Mouse (Mus musculus) lung, postnatal 0 days (tissue): ENCODE data around the gene Itgav. TPM values are rescaled to one million over a fixed set of nuclear protein-coding genes. Genes with fewer than 3 reads are reported as not detected.
A peak's percentile ranks its signal among the peaks of the same experiment; 100 is the strongest.

Source experiments
- ATAC-seq: fragments of 200-750 bp; cut with Nextera tagmentation; 2 replicates; pipeline ENCODE4 v1.8.0; 2017; ENCODE audit warnings: moderate library complexity
- DNase-seq: peaks from one replicate; pipeline ENCODE4 v3.0.0-alpha.2; 2016; ENCODE audit warnings: low spot score
- H3K27ac ChIP-seq: fragments of 300-500 bp; sonication (generic); 2 replicates; pipeline ENCODE4 v1.5.1; 2014; ENCODE audit warnings: antibody characterized with exemption, mild to moderate bottlenecking, low read length, mixed read lengths
- H3K27me3 ChIP-seq: fragments of 300-500 bp; sonication (generic); replicated peaks from 2 replicates; pipeline ENCODE4 v1.6.1; 2014; ENCODE audit warnings: low read length, mixed read lengths; ENCODE audit not compliant: insufficient read depth
- H3K36me3 ChIP-seq: fragments of 300-500 bp; sonication (generic); 2 replicates; pipeline ENCODE4 v1.6.1; 2014; ENCODE audit warnings: low read length, mixed read lengths; ENCODE audit not compliant: insufficient read depth
- H3K4me1 ChIP-seq: fragments of 300-500 bp; sonication (generic); 2 replicates; pipeline ENCODE4 v1.6.1; 2014; ENCODE audit warnings: antibody characterized with exemption, low read depth, low read length, mixed read lengths; ENCODE audit not compliant: insufficient read depth
- H3K4me2 ChIP-seq: fragments of 300-500 bp; sonication (generic); replicated peaks from 2 replicates; pipeline ENCODE4 v1.6.1; 2014; ENCODE audit warnings: low read depth, mild to moderate bottlenecking, low read length, moderate library complexity, mixed read lengths
- H3K4me3 ChIP-seq: fragments of 300-500 bp; sonication (generic); 2 replicates; pipeline ENCODE4 v1.5.1; 2014; ENCODE audit warnings: low read depth, low read length
- H3K9ac ChIP-seq: fragments of 300-500 bp; sonication (generic); replicated peaks from 2 replicates; pipeline ENCODE4 v1.6.1; 2014; ENCODE audit warnings: low read depth, mild to moderate bottlenecking
- H3K9me3 ChIP-seq: fragments of 300-500 bp; sonication (generic); 2 replicates; pipeline ENCODE4 v1.6.1; 2016; ENCODE audit warnings: low read length, mixed read lengths
- CTCF ChIP-seq: IDR thresholded peaks from 2 replicates; pipeline ENCODE4 v1.5.1; 2016; ENCODE audit warnings: antibody characterized with exemption, mild to moderate bottlenecking
- EP300 ChIP-seq: IDR thresholded peaks from 2 replicates; pipeline ENCODE4 v1.6.1; 2016; ENCODE audit warnings: antibody characterized with exemption, mild to moderate bottlenecking, control low read depth
- whole genome bisulfite sequencing: fragments of 180-500 bp; shearing (Covaris S2); extraction: QIAGEN DNeasy Blood & Tissue Kit; methylation state at CpG from one replicate; pipeline ENCODE4 v1.1.7; 2014; 5-methylcytosine and 5-hydroxymethylcytosine counted together
- polyA plus RNA-seq: library from polyadenylated mRNA; unstranded; fragments of >200 nt; fragmentation: Nextera tagmentation; extraction: Ambion mirVana; gene quantifications from 2 replicates; pipeline ENCODE4 v1.2.1, GENCODE M21; 2015

The Itgav gene
- polyA plus RNA-seq, 1 experiment from 2014 or later = 90.8 TPM

DNA sequence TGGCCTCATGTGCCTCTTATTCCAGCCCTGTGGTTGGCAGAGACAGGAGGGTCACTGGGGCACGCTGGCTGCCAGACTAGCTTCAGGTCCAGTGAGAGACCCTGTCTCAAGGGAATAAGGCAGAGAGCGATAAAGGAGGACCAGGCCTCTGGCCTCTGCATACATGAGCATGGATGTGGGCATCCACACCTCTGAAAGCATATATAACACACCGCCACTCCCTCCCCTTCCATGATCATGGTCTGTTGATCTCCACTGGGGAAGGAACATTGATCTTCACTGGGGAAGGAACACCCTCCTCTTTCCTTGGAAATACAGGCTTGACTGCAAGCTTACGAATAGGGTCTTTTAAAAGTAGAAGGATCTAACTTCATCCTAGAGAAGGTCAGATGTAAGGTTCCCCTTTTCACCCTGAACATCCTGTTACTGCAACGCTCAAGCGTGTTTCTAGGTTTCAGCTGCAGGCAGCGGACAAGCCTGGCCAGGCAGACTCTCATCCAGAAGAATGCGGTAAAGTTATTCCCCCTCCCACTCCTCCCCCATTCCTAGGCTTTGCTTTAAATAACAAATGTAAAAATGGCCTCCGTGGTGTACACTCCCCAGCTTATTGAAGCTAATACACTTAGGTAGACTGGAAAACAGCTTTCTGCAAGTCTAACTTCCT, 15.4 kb downstream of the Itgav start:
- H3K4me2 ChIP-seq = no peak overlapping the region
- no peak for ATAC-seq
- H3K27ac ChIP-seq = peak overlapping the region; percentile 32; the same call in 1 of the 2 replicates
- no peaks in the 10 kb centered on the region for H3K27me3 ChIP-seq
- H3K4me3 ChIP-seq = no peak overlapping the region
- H3K9me3 ChIP-seq = no peaks in the 10 kb centered on the region
- H3K9ac ChIP-seq = no peak overlapping the region
- TF ChIP-seq CTCF (no peak), EP300 (no peak)
- no peak for DNase-seq
- peaks cover 12% of the 10 kb centered on the region for H3K4me1 ChIP-seq
- 0 out of 2 replicates have a peak, but pooled peaks cover 3% of the 10 kb centered on the region for H3K36me3 ChIP-seq
- WGBS = 52% methylated on average over 9 of the region's 9 CpGs

- DNase-seq = peak; percentile 25
- H3K27me3 ChIP-seq = no peaks in the 10 kb centered on the region
- no peaks in the 10 kb centered on the region for H3K9me3 ChIP-seq
- TF ChIP-seq EP300 (no peak), CTCF (no peak)
- no peak overlapping the region for H3K4me3 ChIP-seq
- no peak overlapping the region for H3K27ac ChIP-seq
- peaks cover 12% of the 10 kb centered on the region for H3K4me1 ChIP-seq
- 21% methylated on average over 5 of the region's 5 CpGs for WGBS
- H3K4me2 ChIP-seq = no peak overlapping the region
- peak; percentile 18; the same call in 1 of the 2 replicates for ATAC-seq
- H3K9ac ChIP-seq = no peak overlapping the region
- peaks cover 7% of the 10 kb centered on the region; the same call in 1 of the 2 replicates for H3K36me3 ChIP-seq
These were observed 16.4 kb downstream of the Itgav start for GRCm38 (mm10) chr2:83740601-83741031.

- no peak overlapping the region for H3K4me2 ChIP-seq
- DNase-seq (peak; percentile 63), ATAC-seq (peak; percentile 79)
- peaks cover 12% of the 10 kb centered on the region for H3K4me1 ChIP-seq
- peak overlapping the region; percentile 26; the same call in 1 of the 2 replicates for H3K27ac ChIP-seq
- peaks cover 7% of the 10 kb centered on the region; the same call in 1 of the 2 replicates for H3K36me3 ChIP-seq
- TF ChIP-seq EP300 = no peak
- TF ChIP-seq CTCF = no peak
- no peaks in the 10 kb centered on the region for H3K27me3 ChIP-seq
- no peak overlapping the region for H3K9ac ChIP-seq
- H3K9me3 ChIP-seq = no peaks in the 10 kb centered on the region
- 10% methylated on average over 9 of the region's 9 CpGs for WGBS
- no peak overlapping the region for H3K4me3 ChIP-seq
These were observed 18.0 kb downstream of the Itgav start for GRCm38 (mm10) chr2:83742210-83742609.

DNA sequence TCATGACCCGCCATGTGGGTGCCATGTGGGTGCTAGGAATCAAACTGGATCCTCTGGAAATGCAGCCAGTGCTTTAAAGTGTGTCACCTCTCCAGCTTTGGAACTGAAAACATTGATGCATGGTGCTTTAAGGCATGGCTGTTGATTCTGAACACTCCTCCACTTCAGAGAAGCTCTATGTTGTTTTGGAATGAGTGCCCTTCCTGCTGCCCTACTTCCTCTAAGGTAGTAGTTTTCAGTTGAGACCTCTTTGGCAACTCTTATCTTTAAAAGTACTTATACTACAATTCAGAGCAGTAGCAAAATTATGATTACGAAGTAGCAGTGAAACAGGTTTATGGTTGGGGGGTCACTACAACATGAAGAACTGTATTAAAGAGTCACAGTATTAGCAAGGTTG, 18.6 kb downstream of the Itgav start:
- WGBS = 78% methylated on average over 2 of the region's 2 CpGs
- H3K36me3 ChIP-seq = peaks cover 7% of the 10 kb centered on the region; the same call in 1 of the 2 replicates
- TF ChIP-seq CTCF = no peak
- TF ChIP-seq EP300 = no peak
- peaks cover 12% of the 10 kb centered on the region for H3K4me1 ChIP-seq
- no peaks in the 10 kb centered on the region for H3K9me3 ChIP-seq
- H3K27me3 ChIP-seq = no peaks in the 10 kb centered on the region
- DNase-seq (peak; percentile 58), ATAC-seq (peak; percentile 45)
- H3K9ac ChIP-seq = no peak overlapping the region
- no peak overlapping the region for H3K4me3 ChIP-seq
- no peak overlapping the region for H3K4me2 ChIP-seq
- peak overlapping the region; percentile 26; the same call in 1 of the 2 replicates for H3K27ac ChIP-seq

DNA sequence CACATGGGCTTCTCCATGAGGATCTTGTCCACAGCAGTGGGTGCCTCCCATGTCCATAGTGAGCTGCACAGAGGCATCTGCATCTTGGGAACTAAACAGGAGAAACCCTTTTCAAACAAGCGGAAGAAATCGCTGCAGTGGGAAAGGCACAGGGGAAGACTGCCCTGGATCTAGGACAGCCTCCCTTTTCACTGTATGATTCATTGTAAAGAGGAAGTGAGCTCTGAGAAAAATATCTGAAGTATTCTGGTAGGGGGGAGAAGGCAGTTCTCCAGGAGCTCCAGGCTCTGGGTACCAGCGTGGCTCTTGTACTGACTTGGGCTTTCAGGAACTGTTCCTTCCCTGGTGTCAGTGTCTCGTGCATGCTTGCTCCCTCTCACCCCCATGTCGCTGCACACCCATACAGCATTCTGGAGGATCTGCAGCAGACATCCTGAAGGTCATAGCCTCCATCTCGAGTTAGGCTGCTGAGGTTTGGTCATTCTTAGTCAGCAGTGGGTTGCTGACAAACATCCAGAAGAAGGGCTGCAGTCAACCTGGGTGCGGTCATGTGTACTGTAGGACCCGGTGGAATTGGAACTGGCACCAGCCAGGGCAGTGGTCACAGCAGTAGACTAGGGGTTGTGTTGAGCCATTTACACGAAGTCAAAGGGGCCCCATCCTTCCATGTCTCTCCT, 20.2 kb downstream of the Itgav start:
- peaks cover 10% of the 10 kb centered on the region for H3K4me1 ChIP-seq
- ATAC-seq = peak; percentile 30; the same call in 1 of the 2 replicates
- H3K36me3 ChIP-seq = peaks cover 10% of the 10 kb centered on the region
- 62% methylated on average over 9 of the region's 9 CpGs for WGBS
- H3K27me3 ChIP-seq = no peaks in the 10 kb centered on the region
- no peaks in the 10 kb centered on the region for H3K9me3 ChIP-seq
- no peak overlapping the region for H3K4me2 ChIP-seq
- DNase-seq = peak; percentile 32
- no peak for TF ChIP-seq CTCF
- TF ChIP-seq EP300 = no peak
- H3K27ac ChIP-seq = no peak overlapping the region
- H3K4me3 ChIP-seq = no peak overlapping the region
- H3K9ac ChIP-seq = no peak overlapping the region

DNA sequence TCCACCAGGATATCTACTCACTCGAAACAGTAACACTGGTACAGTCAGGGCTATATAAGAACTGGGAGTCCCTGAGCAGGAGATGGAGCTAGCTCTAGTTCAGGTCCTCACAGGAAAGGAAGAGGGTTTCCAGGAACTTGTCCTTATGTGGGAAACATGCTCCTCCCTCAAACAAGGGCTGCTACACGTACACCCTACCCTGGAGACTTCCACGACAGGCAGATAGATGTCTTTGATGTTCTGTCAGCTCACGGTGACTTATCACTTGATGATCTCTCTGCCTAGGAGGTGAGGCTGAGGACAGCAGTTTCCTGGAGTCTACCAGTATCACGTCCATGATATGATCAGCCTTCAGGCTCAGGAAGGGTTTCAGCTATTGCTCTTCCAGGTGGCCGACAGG, 21.1 kb downstream of the Itgav start:
- Histone ChIP-seq H3K27ac (no peak overlapping the region), H3K9me3 (no peaks in the 10 kb centered on the region), H3K27me3 (no peaks in the 10 kb centered on the region), H3K4me1 (peaks cover 7% of the 10 kb centered on the region; the same call in 1 of the 2 replicates), H3K4me3 (no peak overlapping the region), H3K9ac (no peak overlapping the region), H3K36me3 (peaks cover 10% of the 10 kb centered on the region), H3K4me2 (no peak overlapping the region)
- 48% methylated on average over 6 of the region's 6 CpGs for WGBS
- no peak for ATAC-seq
- TF ChIP-seq EP300 (no peak), CTCF (no peak)
- no peak for DNase-seq
